Mouse (Mus musculus) inflammation-experienced regulatory T-cells, adult 6 months (primary cell): Measurements from ENCODE around the gene Rnf181. TPM values are rescaled to one million over a fixed set of nuclear protein-coding genes. Genes with fewer than 3 reads are reported as not detected.

Experiments used
- ATAC-seq: one replicate; pipeline ENCODE4 v1.8.0; 2017
- polyA plus RNA-seq, 3 experiments: library from polyadenylated mRNA; unstranded; fragments of 100-300 nt; shearing (Covaris generic); gene quantifications; one replicate each; pipeline ENCODE4 v1.2.1; 2017

Gene Rnf181
- polyA plus RNA-seq, 3 experiments from 2014 or later = 107 to 150 (median 144) TPM

DNA sequence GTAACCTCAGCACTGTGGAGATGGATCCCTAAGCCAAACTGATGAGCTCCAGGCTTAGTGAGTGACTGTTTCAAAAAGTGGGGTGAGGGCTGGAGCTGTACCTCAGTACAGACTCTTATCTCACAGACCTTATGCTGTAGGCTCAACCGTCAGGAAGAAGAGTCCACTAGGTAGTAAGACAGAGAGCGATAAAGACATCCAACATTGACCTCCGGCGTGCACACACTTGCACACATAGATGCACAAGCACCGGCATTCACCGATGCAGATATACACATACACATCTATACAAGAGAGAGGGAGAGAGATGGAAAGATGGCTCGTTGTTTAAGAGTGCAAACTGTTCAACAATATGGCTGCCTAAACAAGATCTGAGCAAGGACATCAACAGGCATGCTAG lies 17.2 kb upstream of the Rnf181 start:
- ATAC-seq = no peak

DNA sequence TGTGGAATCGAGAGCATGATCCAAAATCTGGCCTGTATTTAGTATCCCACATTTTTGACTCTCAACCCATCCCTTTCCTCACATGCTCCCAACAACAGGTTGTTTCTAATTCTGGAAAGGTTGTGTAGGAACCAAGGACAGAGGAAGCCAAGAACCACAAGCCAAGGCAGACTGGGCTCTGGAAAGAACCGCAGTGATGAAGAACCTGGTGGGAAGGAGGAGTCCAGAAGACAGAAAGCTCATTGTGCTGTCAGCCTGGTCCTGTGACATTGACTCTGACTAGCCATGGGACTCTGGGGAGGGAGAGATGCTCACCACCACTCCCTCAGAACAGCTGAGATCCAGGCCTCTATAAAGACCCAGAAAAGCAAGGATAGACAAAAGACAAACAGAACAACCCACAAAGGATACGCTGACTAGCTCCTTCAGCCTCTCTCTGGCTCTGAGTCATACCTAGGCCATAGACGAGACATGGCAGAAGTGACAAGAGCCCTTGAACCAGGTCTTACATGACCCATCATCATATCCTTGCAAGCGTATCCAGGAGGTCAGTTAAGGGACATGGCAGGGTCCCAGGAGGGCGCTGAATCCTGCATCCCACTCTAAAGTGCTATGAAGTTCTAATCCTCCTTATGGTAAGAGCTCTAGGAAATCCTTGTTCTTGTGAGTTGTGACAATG lies 16.5 kb upstream of the Rnf181 start:
- no peak for ATAC-seq

DNA sequence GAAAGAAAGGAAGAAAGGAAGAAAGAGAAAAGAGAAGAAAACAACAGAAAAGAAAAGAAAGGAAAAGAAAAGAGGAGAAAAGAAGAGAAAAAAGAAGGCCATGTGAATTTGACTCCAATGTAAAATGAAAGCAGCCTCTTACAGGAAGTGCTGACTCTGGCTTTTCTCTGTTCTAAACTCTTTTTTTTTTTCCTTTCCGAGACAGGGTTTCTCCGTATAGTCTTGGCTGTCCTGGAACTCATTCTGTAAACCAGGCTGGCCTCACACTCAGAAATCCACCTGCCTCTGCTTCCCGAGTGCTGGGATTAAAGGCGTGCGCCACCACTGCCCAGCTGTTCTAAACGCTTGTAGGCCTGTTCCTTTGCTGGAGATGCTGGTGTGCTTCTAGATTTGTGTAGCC lies 15.7 kb upstream of the Rnf181 start:
- ATAC-seq = peak; percentile 52

DNA sequence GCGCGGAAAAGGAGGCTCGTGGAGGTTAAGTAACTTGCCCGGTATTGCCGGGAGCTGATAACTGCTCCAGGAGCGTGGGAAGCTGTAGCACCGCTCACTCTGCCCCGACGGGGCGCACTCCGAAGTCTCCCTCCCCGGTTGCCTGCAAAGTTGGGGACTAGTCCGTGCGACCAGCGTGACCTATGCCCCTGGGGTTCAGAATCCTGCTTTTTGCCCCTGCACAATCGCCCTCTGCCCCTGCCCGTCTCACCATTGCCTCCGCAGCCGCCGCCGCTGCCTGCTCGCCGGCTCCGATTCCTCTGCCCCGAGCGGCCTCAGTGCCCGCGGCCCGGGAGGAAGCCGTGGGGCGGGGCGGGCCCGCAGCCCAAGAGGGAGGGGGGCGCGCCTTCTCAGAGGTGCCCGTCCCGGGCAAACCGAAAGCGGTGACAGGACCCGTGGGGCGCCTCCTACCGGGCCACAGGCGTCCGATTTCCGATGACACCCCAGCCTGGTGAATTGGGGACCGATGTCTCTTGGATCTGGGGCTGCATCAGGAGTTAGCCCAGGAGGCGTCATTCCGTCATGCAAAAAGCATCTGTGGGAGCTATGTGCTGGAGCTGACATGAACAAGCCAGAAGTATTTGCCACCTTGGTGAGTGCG lies 13.5 kb upstream of the Rnf181 start, which contains the start of gene Vamp5:
Gene Vamp5 (minus strand): TSS at position 338 of the 640 bp plus-strand sequence.
- ATAC-seq = peak; percentile 84

DNA sequence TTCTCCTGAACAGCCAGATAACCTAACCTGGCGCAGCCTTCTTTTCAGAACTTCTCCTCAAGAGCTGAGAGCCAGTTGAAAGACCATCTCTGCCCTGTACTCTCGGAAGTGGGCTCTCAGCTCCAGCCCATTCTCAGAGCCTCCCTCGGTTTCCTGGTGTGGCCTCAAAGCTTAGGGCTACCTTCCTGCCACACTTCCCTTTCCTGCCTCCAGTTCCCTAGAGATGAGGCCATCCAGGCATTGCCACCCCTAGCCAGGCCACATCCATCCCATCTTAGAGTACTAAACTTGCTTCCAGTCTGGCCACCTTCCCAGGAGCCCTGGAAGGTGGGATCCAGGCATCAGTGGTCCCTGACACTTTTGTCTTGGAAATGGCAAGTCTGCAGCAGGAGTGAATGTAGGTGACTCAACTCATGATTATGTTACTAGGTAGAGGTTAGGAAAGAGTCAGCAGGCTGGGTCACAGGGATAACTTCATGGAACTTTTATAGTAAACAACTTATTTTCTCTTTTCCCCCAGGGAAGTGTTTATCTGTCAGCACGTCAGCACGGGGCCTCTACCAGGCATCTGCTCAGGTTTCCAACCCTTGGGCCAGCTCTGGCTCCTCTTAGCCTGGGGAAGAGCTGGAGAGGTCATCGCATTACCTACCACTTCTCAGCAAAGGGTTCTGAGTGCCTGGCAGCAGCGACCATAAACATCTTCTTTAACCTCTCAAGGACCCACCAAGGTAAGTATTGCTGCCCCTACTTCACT lies 12.8 kb upstream of the Rnf181 start:
- no peak for ATAC-seq

DNA sequence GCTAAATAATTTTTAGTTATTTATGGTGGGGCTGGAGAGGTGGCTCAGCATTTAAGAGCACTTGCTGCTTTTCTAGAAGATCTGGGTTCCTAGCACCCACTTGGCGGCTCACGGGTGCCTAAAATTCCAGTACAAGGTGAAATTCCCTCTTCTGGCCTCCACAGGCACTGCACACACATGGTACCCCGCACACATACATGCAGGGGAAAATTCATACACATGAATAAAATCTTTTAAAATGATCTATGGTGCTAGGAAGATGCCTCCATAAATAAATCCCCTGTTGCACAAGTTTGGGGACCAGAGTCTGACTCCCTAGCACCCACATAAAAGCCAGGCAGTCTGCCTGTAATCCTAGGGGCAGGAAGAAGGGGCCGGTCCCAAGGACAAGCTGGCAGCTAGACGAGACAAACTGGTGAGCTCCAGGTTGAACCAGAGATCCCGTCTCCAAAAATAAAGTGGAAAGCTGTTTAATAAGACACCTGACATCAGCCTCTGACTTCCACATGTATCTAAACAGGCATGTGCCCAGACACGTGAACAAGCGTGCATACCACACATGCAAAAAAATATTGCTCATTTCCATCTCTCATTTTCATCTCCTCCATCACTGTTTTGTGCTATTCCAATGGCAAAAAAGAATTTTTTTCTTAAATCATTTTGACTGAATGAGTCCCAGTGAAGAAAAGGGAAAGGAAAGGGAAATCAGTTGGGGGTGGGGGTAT lies 11.9 kb upstream of the Rnf181 start:
- no peak for ATAC-seq

DNA sequence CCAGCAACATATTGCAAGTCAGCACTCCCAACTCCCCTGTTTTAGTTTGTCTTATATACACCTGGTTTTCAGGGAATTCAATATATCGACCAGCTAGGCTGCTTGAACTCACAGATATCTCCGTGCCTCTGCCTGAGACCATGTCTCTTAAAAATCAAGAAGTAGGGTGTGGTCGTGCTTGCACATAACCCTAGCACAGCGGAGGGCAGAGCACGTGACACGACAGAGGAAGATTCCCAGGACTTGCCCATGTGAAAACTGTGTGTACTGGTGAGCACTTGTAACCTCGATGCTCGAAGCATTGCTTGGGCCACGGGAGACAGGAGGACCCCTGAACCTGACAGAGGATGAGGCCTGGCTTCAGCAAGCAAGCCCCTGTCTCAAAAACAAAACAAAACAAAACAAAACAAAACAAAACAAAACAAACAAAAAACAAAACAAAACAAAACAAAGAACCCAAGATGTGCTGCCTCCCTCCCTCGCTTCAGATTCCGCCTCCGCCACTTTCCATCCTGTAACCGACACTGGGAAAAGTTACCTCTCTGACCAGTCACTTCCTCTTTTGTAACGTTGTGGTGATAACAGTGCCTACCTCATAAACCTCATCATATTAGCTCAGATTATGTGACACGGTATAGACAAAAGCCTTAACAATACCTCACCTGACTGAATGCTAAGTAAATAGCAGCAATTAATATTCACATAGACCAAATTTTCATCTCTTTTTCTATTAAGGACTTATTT lies 8.2 kb upstream of the Rnf181 start:
- peak; percentile 47 for ATAC-seq

DNA sequence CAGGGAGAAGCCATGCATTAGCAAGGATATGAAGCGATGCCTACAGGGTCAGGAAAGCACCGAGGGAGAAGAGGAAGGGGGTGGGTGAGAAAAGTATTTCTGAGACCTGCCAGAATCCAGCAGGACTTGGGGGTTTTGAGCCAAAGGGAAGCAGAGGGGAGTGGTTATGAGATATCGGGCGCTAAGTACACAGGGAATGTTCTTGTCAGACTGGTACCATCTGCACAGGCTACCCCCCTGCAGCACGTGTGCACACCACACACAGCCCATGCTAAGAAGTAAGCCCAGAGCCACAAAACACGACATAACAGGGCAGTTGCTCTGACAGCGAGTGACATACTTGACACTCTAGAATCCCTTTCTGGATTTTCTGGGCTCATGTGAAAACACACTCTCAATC lies 7.5 kb upstream of the Rnf181 start:
- ATAC-seq = no peak

DNA sequence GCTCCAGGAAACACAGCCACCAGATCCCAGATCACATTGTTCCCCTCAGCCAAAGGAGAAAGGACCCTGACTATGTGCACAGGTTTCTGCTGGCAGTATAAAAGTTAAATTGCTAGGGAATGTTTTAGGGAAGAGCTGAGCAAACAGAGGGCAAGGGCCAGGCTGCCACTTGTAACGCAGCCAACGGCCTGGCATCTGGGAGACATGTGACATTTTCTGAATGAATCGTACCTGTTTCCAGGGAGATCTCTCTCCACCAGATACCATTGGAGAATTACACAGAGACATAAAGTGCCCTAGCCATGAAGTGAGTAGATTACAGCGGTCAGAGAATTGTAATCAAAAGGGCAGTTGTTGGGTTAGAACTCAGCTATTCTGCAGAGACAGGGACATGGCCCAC lies 6.4 kb upstream of the Rnf181 start:
- no peak for ATAC-seq

DNA sequence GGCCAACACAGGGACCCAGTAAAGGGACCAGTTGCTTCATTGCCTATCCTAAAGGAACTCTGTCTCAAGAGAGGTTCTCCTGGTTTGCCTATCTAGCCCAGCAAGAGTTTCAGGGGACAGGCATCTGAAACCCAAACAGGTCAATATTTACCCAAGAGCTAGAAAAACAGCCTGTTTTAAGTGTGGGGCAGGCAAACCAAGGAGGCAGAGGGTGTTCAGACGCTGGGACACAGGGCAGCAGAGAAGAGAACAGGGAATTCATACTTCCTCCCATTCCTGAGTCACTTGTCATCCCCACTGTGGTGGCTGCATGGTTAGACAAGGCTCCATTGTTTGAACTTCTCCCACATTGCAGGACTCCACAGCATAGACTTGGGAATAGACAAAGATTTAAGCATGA lies 4.8 kb upstream of the Rnf181 start:
- no peak for ATAC-seq

DNA sequence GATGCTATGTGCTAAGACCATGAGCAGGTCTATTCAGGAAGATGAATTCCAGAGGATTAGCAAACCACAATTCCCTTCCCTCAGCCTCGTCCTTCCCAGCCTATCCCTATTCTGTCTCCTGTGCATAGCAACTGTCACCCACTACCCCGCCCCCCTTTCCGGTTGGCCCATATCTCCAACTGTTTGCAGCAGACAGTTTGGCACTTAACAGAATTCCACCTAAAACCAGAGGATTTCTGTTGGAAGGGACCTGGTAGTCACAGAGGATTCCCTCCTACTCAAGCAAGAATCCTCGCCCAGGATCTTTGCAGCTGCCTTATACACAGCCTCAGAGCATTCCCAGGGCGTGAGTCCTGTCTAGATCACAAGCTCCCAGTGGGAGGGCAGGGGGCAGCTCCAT lies 4.4 kb upstream of the Rnf181 start:
- ATAC-seq = no peak

DNA sequence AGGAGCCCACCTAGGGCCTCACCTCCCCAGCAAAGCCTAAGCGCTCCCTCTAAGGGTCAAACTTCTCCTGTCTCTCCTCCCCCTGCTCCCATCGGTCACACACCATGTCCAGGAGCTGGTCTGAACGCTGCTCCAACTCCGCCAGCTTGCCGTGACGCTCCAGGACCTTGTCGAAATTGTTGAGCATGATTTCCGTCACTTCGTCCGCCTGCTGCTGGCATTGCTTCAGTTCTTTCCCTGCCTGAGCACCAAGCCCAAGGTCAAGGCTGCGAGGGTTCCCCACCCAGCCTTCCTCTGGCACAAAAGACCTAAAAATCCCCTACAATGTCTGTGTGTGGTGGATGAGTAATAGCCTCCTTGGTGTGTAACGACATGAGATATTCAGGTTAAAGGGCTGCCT lies 3.3 kb upstream of the Rnf181 start:
- no peak for ATAC-seq

DNA sequence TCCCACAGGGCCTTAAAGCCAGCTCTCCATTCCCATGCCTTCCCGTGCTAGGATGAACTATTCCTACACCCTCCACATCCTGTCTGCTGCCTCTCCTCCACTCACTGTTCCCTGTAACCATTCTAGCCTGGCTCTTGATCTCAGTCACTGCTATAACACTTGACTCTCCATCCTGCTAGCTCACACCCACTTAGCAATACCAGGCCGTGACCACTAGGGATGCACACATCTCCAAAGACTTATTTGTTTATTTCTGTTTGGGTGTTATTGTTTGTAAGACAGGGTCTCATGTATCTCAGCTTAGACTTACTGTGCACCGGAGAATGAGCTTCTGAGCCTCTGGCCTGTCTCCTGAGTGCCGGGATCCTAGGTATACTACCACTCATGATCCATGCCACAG lies 2.8 kb upstream of the Rnf181 start:
- peak; percentile 57 for ATAC-seq

DNA sequence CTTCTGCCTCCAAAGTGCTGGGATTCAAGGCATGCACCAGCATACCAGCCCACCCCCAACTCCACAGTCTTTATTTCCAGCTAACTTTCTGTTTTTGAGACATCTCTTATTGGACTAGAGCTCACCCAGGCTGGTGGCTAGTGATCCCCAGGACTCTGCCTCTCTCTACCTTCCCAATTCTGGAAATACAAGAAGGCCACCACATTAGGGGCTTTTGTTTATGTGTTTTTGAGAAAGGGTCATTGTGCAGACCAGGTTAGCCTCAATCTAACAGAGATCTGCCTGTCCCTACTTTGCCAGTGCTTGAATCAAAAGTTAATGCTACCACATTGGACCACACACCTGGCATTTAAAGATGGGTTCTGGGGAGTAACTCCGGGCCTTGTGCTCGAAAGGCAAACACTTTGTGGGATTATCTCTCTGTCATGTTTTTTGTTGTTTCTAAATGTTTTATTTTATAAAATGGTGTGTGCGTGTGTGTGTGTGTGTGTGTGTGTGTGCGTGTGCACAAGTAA lies 761 bp upstream of the Rnf181 start:
- no peak for ATAC-seq

DNA sequence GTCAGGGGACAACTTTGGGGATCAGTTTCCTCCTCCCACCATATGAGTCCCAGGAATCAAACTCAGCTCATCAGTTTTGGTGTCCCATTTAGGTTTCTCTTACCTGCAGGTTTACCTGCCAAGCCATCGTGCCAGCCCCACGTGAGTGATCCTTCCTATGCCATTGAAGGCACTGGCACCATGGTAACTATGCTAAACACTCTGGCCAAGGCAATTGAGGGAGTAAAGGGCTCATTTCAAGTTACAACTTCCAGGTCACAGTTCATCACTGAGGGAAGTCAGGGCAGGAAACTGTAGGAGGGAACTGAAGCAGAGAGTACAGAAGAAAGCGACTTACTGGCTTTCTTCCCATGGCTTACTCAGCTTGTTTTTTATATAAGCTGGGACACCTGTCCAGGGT lies 452 bp downstream of the Rnf181 start:
- no peak for ATAC-seq

DNA sequence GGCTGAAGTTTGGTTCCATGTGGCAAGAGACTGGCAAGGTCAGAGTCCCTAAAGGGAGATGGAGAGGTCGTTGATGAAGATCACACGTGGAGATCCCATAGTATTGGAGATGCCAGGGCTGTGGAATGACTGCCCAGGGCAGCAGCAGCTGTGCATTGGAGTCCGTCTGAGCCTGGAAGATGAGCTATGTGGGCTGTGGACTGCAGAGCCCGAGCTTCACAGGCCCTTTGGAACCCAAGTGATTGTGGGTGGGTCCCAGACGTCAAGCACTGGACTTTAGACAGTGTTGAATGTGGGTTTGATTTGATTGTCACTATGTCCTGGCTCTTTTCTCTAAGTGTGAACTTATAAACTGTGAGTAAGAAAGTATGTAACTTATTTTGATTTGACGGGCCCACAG lies 1.8 kb downstream of the Rnf181 start:
- ATAC-seq = no peak

DNA sequence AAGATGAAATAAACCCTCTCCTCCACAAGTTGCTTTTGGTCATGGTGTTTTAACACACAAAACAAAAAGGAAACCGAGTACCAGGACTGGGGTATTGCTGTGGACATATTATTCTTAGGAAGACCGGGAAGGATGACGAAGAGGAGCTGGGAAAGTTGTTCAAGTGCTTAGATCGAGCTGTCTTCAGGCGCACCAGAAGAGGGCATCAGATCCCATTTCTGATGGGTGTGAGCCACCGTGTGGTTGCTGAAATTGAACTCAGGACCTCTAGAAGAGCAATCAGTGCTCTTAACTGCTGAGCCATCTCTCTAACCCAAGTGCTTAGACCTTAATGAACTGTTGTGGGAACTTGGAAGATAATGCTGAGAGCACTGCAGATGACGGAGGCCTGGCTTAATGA lies 2.7 kb downstream of the Rnf181 start:
- no peak for ATAC-seq

DNA sequence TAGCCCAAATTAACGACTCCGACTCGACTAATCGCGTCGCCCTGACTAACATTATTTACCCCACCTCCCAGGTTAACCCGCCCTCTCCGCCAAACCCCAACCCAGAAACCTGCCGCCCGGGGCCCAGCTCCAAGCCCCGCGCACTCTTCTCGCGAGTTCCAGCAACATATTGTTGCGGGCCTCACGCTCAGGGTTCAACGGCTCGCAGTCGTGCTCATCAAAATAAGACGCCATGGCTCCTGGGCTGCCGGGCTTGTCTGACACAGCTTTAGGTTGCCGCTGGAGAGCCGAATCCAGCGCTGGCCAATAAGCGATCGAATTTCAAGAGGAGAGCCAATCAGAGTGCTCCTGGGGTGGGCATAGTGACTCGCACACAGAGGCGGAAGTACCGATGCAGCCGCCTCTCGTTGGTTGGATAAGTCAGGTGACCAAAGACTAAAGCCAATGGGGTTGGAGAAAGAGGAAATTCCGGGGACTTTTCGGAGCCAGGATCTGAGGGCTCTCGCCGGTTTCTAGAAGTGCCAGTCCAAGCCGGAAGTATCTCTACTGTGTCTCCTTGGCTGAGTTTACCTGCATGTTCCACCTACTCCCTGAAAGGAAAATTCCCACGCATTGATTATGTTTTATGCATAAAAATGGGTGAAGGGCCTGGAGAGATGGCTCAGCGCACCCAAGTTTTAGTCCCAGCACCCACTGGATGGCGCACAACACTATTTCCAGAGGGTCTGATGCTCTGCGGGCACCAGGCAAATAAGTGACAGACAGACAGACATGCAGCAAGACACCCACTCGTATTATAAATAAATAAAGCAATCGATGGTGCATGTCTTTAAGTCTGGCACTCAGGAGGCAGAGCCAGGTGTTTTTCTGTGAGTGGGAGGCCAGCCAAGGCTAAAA lies 4.4 kb downstream of the Rnf181 start:
- ATAC-seq = peak; percentile 99

DNA sequence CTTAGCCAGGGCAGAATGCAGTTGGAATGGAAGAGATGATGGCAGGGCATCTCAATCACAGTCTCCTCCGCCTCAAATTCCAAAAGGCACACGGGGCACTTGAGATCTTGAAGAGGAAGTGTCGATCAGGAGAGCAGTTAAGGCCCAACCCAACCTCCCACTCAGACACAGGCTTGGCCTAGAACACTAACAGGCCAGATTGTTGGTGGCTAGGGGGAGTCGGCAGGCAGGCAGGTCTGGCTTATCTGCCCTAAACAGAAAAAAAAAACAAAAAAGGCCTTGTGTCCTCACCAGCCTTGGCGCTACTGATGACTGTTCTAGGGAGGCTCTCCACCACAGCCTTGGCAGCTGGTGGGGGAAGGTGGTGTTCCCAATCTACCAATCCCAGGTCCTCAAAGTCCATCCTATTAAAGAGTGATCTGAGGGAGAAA lies 5.6 kb downstream of the Rnf181 start:
- no peak for ATAC-seq

DNA sequence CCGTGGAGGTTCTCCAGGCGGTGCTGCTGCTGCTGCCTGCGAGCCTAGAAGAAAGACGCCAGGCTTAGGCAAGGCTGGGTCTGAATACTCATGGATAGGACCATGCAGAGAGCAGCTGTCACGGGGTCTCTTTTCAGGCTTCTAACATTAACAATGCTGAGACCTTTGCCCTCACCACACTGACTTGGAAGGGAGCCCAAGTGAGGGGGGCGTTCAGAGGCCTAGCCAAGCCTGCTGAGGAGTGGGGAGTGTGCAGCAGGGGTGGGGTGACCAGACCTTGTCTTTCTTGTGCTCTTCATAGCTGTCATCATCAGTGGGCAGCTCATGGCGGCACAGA lies 6.2 kb downstream of the Rnf181 start:
- ATAC-seq = no peak

DNA sequence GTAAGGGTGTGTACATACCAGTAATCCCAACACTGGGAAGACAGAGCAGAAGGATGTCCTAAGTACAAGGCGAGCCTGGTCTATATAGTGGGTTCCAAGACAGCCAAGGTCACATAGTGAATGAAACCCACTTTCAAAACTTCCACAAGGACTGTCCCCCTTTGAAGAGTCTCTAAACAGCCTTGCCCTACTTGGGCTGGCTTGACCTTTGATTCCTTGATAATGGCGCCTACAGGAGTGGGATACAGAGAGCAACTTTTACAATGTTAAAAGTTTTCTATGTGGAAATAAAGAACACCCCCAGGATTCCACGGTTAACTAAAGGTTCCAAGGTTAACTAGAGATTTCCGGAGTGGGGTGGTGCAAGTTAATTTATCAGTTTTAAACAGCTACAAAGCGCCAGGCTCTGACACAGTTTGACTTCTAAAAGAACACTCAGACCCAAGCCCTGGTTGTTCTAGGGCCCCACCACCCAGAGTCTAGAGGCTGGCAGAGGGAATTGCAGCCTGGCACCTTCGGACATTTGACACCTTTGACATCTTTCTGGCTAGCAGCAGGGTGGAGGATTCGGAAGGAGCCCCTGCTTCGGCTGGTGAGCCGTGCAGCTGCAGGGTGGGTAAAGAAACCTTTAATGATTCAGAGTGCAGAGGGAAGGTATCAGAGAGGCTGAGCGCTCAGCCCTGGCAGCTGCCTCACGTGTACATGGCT lies 6.7 kb downstream of the Rnf181 start:
- ATAC-seq = no peak
